Mouse (Mus musculus) T-helper 2 cell (primary cell): Measurements from ENCODE around the gene Alkbh4.

Source experiments
- in situ Hi-C: fragments of 300-600 bp; cut with MboI, MseI; formaldehyde crosslinking; loops from one replicate; pipeline ENCODE4 v1.15.1; 2025; ENCODE audit warnings: high pct_unique_total_duplicates

Alkbh4 gene

GRCm38 (mm10) chr5:136179594-136179993 lies 43.6 kb downstream of the Alkbh4 start:
- in situ Hi-C loops: no loop called here

DNA sequence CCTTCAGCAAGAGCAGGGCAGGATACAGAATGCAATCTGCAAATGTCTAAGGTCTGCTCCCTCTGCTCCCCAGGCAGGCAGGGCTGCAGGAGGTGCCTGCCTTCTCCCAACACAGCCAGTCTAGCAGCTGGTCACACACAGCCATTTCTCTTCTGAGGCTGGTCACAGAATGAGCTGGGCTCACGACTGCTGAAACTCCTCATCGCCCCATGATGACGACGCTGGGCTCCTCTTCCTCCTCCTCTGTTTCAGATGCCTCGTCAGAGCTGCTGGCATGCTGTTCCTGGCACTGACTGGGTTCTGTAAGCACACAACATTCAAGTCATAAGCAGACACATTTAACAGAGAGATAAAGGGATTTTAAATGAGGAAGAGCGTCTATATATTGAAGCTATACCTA lies 45.3 kb downstream of the Alkbh4 start:
- in situ Hi-C loops: no loop called here

DNA sequence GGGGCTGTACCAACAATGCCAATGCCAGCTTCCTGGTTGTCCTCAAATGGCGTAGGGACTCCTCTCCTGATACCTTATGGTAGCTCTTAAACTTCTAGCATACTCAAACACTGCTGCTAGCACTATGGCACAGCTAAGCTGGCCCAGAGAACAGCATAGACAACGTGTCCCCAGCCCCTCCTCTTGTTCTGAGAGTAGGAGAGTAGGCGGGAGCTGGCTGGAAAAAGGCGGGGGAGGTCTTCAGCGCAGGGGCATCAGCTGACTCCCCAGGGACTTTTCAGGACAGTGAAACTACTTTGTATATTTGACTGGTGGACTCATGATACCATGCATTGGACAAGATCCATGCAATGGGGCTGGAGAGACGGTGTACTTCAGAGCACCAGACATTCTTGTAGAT lies 46.1 kb downstream of the Alkbh4 start:
- in situ Hi-C loops: no loop called here

- in situ Hi-C loops: no loop called here
These were observed 46.9 kb downstream of the Alkbh4 start for GRCm38 (mm10) chr5:136182830-136183229.

DNA sequence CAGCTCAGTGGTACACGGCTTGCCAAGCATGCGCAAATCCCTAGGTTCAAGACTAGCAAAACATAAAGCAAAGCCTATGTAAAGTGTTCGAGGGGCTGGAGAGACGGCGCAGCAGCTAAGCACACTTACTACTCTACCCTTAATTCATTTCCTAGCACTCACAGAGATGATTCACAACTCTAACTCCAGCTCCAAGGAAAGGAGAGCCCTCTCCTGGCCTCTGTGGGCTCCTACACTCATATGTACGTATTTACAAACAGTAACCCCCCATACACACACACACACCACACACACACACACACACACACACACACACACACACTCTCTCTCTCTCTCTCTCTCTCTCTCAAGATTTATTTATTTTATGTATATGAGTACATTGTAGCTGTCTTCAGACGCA lies 47.8 kb downstream of the Alkbh4 start:
- in situ Hi-C loops: no loop called here

GRCm38 (mm10) chr5:136186723-136187122 lies 50.8 kb downstream of the Alkbh4 start:
- in situ Hi-C loops: no loop called here
